17 mouse cellular contexts compared by ENCODE assay signal in genomic region chr1:77416872-77417271, GRCm38 (mm10).
"Had no signal": no experiment of that assay in that cellular context is flagged by ENCODE, and none has a peak within 500 bp of the region (broad histone marks: within the 10 kb centered on the region; RNA-seq: fewer than 3 reads in every experiment).

No protein-coding gene starts in this region.

- H3K9me3 ChIP-seq: limb, embryonic 10.5 days; limb, embryonic 13.5 days; liver, embryonic 12.5 days; liver, embryonic 15.5 days; lung, embryonic 15.5 days; midbrain, embryonic 12.5 days; midbrain, embryonic 15.5 days; neural tube, embryonic 13.5 days had no signal

- H3K27ac ChIP-seq: limb, embryonic 10.5 days; liver, embryonic 12.5 days; liver, embryonic 15.5 days; lung, embryonic 15.5 days; midbrain, embryonic 12.5 days; midbrain, embryonic 15.5 days; neural tube, embryonic 13.5 days had no signal

- H3K36me3 ChIP-seq: limb, embryonic 13.5 days; liver, embryonic 12.5 days; liver, embryonic 15.5 days; lung, embryonic 15.5 days; midbrain, embryonic 12.5 days; midbrain, embryonic 15.5 days; neural tube, embryonic 13.5 days had no signal

- H3K9ac ChIP-seq: limb, embryonic 13.5 days; liver, embryonic 12.5 days; liver, embryonic 15.5 days; lung, embryonic 15.5 days; midbrain, embryonic 12.5 days; midbrain, embryonic 15.5 days; neural tube, embryonic 13.5 days had no signal

- H3K4me1 ChIP-seq: liver, embryonic 15.5 days; lung, embryonic 15.5 days had no signal

- DNase-seq: kidney, adult 9 months; kidney, postnatal 36 days; layer of hippocampus, adult 9-11 months; liver; lung, adult 18-20 months; lung, postnatal 10 days; lung, postnatal 36 days; thymus, adult 18-20 months; thymus, postnatal 36 days had no signal

- H3K27me3 ChIP-seq: limb, embryonic 13.5 days; liver, embryonic 12.5 days; liver, embryonic 15.5 days; lung, embryonic 15.5 days; midbrain, embryonic 12.5 days; midbrain, embryonic 15.5 days; neural tube, embryonic 13.5 days had no signal

- ATAC-seq: liver, embryonic 12.5 days; midbrain, embryonic 15.5 days had no signal

- H3K4me3 ChIP-seq: limb, embryonic 10.5 days; limb, embryonic 13.5 days; liver, embryonic 12.5 days; liver, embryonic 15.5 days; lung, embryonic 15.5 days; midbrain, embryonic 12.5 days; midbrain, embryonic 15.5 days; neural tube, embryonic 13.5 days had no signal

- H3K4me2 ChIP-seq: limb, embryonic 13.5 days; liver, embryonic 12.5 days; liver, embryonic 15.5 days; lung, embryonic 15.5 days; midbrain, embryonic 12.5 days; midbrain, embryonic 15.5 days; neural tube, embryonic 13.5 days had no signal
